Mouse (Mus musculus) limb, embryonic 11.5 days (tissue): ENCODE data around the gene Nfatc3. TPM values are rescaled to one million over a fixed set of nuclear protein-coding genes. Genes with fewer than 3 reads are reported as not detected.

ENCODE experiments used
- ATAC-seq: fragments of 200-750 bp; cut with Nextera tagmentation; 2 replicates; pipeline ENCODE4 v1.8.0; 2017; ENCODE audit warnings: low read depth; ENCODE audit not compliant: insufficient number of reproducible peaks, low FRiP score, low TSS enrichment
- DNase-seq: peaks from one replicate; pipeline ENCODE4 v3.0.0-alpha.2; 2015; ENCODE audit warnings: low spot score
- H3K27ac ChIP-seq: fragments of 300-500 bp; sonication (generic); replicated peaks from 2 replicates; pipeline ENCODE4 v1.5.1; 2014; ENCODE audit warnings: low read depth, mild to moderate bottlenecking, low read length
- H3K27me3 ChIP-seq: fragments of 300-500 bp; sonication (generic); 2 replicates; pipeline ENCODE4 v1.6.1; 2014; ENCODE audit warnings: mild to moderate bottlenecking, low read length, mixed read lengths; ENCODE audit not compliant: control insufficient read depth, insufficient read depth
- H3K36me3 ChIP-seq: fragments of 300-500 bp; sonication (generic); 2 replicates; pipeline ENCODE4 v1.6.1; 2014; ENCODE audit warnings: mild to moderate bottlenecking, low read length, moderate library complexity, mixed read lengths; ENCODE audit not compliant: control insufficient read depth, insufficient read depth
- H3K4me1 ChIP-seq: fragments of 300-500 bp; sonication (generic); 2 replicates; pipeline ENCODE4 v1.6.1; 2014; ENCODE audit warnings: low read length, mixed read lengths; ENCODE audit not compliant: control insufficient read depth, insufficient read depth
- H3K4me2 ChIP-seq: fragments of 300-500 bp; sonication (generic); 2 replicates; pipeline ENCODE4 v1.6.1; 2014; ENCODE audit warnings: low read depth, mild to moderate bottlenecking, moderate library complexity; ENCODE audit not compliant: severe bottlenecking
- H3K4me3 ChIP-seq: fragments of 300-500 bp; sonication (generic); 2 replicates; pipeline ENCODE4 v1.5.1; 2014; ENCODE audit warnings: low read depth, low read length
- H3K9ac ChIP-seq: fragments of 300-500 bp; sonication (generic); 2 replicates; pipeline ENCODE4 v1.6.1; 2014; ENCODE audit warnings: mild to moderate bottlenecking, low read length
- H3K9me3 ChIP-seq: fragments of 300-500 bp; sonication (generic); 2 replicates; pipeline ENCODE4 v1.6.1; 2016; ENCODE audit warnings: low read length; ENCODE audit not compliant: control insufficient read depth
- WGBS: fragments of 180-500 bp; shearing (Covaris S2); extraction: QIAGEN DNeasy Blood & Tissue Kit; methylation state at CpG from one replicate; pipeline ENCODE4 v1.1.7; 2014; 5-methylcytosine and 5-hydroxymethylcytosine counted together
- polyA plus RNA-seq: library from polyadenylated mRNA; unstranded; fragments of >200 nt; fragmentation: Nextera tagmentation; extraction: Ambion mirVana; gene quantifications from 2 replicates; pipeline ENCODE4 v1.2.1, GENCODE M21; 2014

Gene Nfatc3
- polyA plus RNA-seq, 1 experiment from 2014 or later = 6.6 TPM

DNA sequence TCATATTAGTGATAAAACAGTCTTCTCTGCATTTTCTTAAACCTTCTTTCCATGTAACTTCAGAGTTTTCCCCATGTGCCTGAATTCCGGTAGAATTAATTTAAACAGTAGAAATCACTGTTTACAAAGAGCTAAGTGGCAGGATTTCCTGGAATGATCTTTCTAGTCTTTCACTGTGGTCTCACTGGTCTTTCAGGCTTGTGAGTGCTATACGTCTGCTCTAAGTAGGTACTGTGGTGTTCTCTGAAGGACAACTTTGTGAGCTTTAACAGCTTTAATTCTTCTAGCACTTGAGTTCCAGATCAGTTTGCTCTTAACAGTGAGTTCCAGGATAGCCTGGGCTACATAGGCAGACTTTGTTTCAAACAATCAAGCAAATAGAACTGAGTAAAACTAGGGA is 119.8 kb downstream of the Nfatc3 start:
- Histone ChIP-seq H3K4me1 (no peaks in the 10 kb centered on the region), H3K27me3 (no peaks in the 10 kb centered on the region), H3K4me3 (no peak overlapping the region), H3K9me3 (no peaks in the 10 kb centered on the region), H3K27ac (no peak overlapping the region), H3K9ac (no peak overlapping the region), H3K4me2 (no peak overlapping the region), H3K36me3 (peaks cover 2% of the 10 kb centered on the region; the same call in 1 of the 2 replicates)
- DNase-seq (no peak), ATAC-seq (no peak)
- WGBS = 84% methylated on average over 2 of the region's 2 CpGs

Other genes starting within 250 kb of the Nfatc3 start
- 17.0 and 17.3 TPM in 2 replicates for gene Ranbp10, start 231.5 kb upstream of the Nfatc3 start, polyA plus RNA-seq
- gene Tsnaxip1, start 231.1 kb upstream of the Nfatc3 start, polyA plus RNA-seq = 0.14 and 0.15 TPM in 2 replicates
- gene Cenpt, start 205.6 kb upstream of the Nfatc3 start, polyA plus RNA-seq = 48.8 and 55.2 TPM in 2 replicates
- 73.4 and 77.6 TPM in 2 replicates for gene Thap11, start 203.7 kb upstream of the Nfatc3 start, polyA plus RNA-seq
- 327 and 371 TPM in 2 replicates for gene Nutf2, start 198.3 kb upstream of the Nfatc3 start, polyA plus RNA-seq
- gene Edc4, start 178.0 kb upstream of the Nfatc3 start, polyA plus RNA-seq = 44.2 and 51.3 TPM in 2 replicates
- 0.43 and 0.78 TPM in 2 replicates for gene Nrn1l, start 165.3 kb upstream of the Nfatc3 start, polyA plus RNA-seq
- 27.8 and 28.9 TPM in 2 replicates for gene Pskh1, start 158.4 kb upstream of the Nfatc3 start, polyA plus RNA-seq
- gene Ctrl, start 125.0 kb upstream of the Nfatc3 start, polyA plus RNA-seq = 1.1 and 1.5 TPM in 2 replicates
- gene Psmb10, start 120.4 kb upstream of the Nfatc3 start, polyA plus RNA-seq = 24.6 and 28.4 TPM in 2 replicates
- gene Lcat, start 115.5 kb upstream of the Nfatc3 start, polyA plus RNA-seq = 1.2 and 1.3 TPM in 2 replicates
- 23.5 and 27.2 TPM in 2 replicates for gene Slc12a4, start 92.7 kb upstream of the Nfatc3 start, polyA plus RNA-seq
- gene Dpep3, start 79.4 kb upstream of the Nfatc3 start, polyA plus RNA-seq = not detected in 2 replicates
- 18.8 and 21.8 TPM in 2 replicates for gene Dus2, start 67.5 kb upstream of the Nfatc3 start, polyA plus RNA-seq
- not detected in 2 replicates for gene Dpep2nb, start 52.9 kb upstream of the Nfatc3 start, polyA plus RNA-seq
- gene Ddx28, start 47.0 kb upstream of the Nfatc3 start, polyA plus RNA-seq = 23.1 and 24.9 TPM in 2 replicates
- 4.6 and 5.6 TPM in 2 replicates for gene Esrp2, start 78.1 kb downstream of the Nfatc3 start, polyA plus RNA-seq
- 5.9 and 6.7 TPM in 2 replicates for gene Pla2g15, start 91.6 kb downstream of the Nfatc3 start, polyA plus RNA-seq
- 101 and 107 TPM in 2 replicates for gene Slc7a6, start 110.0 kb downstream of the Nfatc3 start, polyA plus RNA-seq
- 50.8 and 52.9 TPM in 2 replicates for gene Slc7a6os, start 152.1 kb downstream of the Nfatc3 start, polyA plus RNA-seq
- gene Prmt7, start 152.1 kb downstream of the Nfatc3 start, polyA plus RNA-seq = 61.7 and 61.8 TPM in 2 replicates